Mouse (Mus musculus): ENCODE measurements around the gene Efemp1. TPM values are rescaled to one million over a fixed set of nuclear protein-coding genes. Genes with fewer than 3 reads are reported as not detected.

The Efemp1 gene
- total RNA-seq, 1 experiment = 5.8 TPM

GRCm38 (mm10) chr11:28817405-28817804, 35.6 kb upstream of the Efemp1 start:
- Histone ChIP-seq H3K9ac (ENCODE audit: insufficient read depth, low read depth, low read length, poor library complexity, severe bottlenecking) (no peak overlapping the region), H3K27ac (ENCODE audit: insufficient read depth, low read depth, low read length, poor library complexity, severe bottlenecking) (no peak overlapping the region), H3K4me1 (ENCODE audit: control insufficient read depth in 2 of 2, insufficient read depth in 2 of 2, low read length in 2 of 2, poor library complexity in 1 of 2) (peaks cover 0 to 3% of the 10 kb centered on the region in 2 experiments; a peak in 1 of 4 replicates), H3K9me3 (ENCODE audit: control insufficient read depth, insufficient read depth, low read depth, low read length) (no peaks in the 10 kb centered on the region), H3K4me3 (ENCODE audit: insufficient read depth in 1 of 2, low read depth in 1 of 2, low read length in 2 of 2, poor library complexity in 1 of 2, severe bottlenecking in 1 of 2) (no peak overlapping the region), H3K36me3 (ENCODE audit: control insufficient read depth, insufficient read depth, low read length, poor library complexity, severe bottlenecking) (no peaks in the 10 kb centered on the region)
- no peak for TF ChIP-seq MAFK (IDR thresholded peaks at IDR 0.05; ENCODE audit: insufficient read depth, low read depth, low read length)
- no peak for TF ChIP-seq ZNF384 (IDR thresholded peaks at IDR 0.05; ENCODE audit: low read depth, low read length)
- TF ChIP-seq ZC3H11A (IDR thresholded peaks at IDR 0.05; ENCODE audit: borderline replicate concordance, low read depth, low read length) = no peak
- DNase-seq (ENCODE audit: low read depth, low spot score) = no peak
- in situ Hi-C loops (cut with MboI; ENCODE audit: low sequenced_read_pairs in 2 of 2, unreplicated experiment in 2 of 2) = no loop called here

GRCm38 (mm10) chr11:28826950-28827349, 26.1 kb upstream of the Efemp1 start:
- in situ Hi-C loops (cut with MboI; ENCODE audit: low sequenced_read_pairs in 2 of 2, unreplicated experiment in 2 of 2) = no loop called here
- Histone ChIP-seq H3K9ac (ENCODE audit: insufficient read depth, low read depth, low read length, poor library complexity, severe bottlenecking) (no peak overlapping the region), H3K4me1 (ENCODE audit: control insufficient read depth in 2 of 2, insufficient read depth in 2 of 2, low read length in 2 of 2, poor library complexity in 1 of 2) (no peaks in the 10 kb centered on the region), H3K36me3 (ENCODE audit: control insufficient read depth, insufficient read depth, low read length, poor library complexity, severe bottlenecking) (no peaks in the 10 kb centered on the region), H3K27ac (ENCODE audit: insufficient read depth, low read depth, low read length, poor library complexity, severe bottlenecking) (no peak overlapping the region), H3K4me3 (ENCODE audit: insufficient read depth in 1 of 2, low read depth in 1 of 2, low read length in 2 of 2, poor library complexity in 1 of 2, severe bottlenecking in 1 of 2) (no peak overlapping the region), H3K9me3 (ENCODE audit: control insufficient read depth, insufficient read depth, low read depth, low read length) (no peaks in the 10 kb centered on the region)
- no peak for TF ChIP-seq ZC3H11A (IDR thresholded peaks at IDR 0.05; ENCODE audit: borderline replicate concordance, low read depth, low read length)
- no peak for TF ChIP-seq HCFC1 (IDR thresholded peaks at IDR 0.05; ENCODE audit: borderline replicate concordance, insufficient read depth, low read length)
- TF ChIP-seq CHD2 (IDR thresholded peaks at IDR 0.05; ENCODE audit: low read depth, low read length) = no peak
- TF ChIP-seq MAFK (IDR thresholded peaks at IDR 0.05; ENCODE audit: insufficient read depth, low read depth, low read length) = no peak
- TF ChIP-seq ZNF384 (IDR thresholded peaks at IDR 0.05; ENCODE audit: low read depth, low read length) = no peak
- DNase-seq (ENCODE audit: low read depth, low spot score) = no peak

- Histone ChIP-seq H3K36me3 (ENCODE audit: control insufficient read depth, insufficient read depth, low read length, poor library complexity, severe bottlenecking) (no peaks in the 10 kb centered on the region), H3K9ac (ENCODE audit: insufficient read depth, low read depth, low read length, poor library complexity, severe bottlenecking) (no peak overlapping the region), H3K4me1 (ENCODE audit: control insufficient read depth in 2 of 2, insufficient read depth in 2 of 2, low read length in 2 of 2, poor library complexity in 1 of 2) (no peaks in the 10 kb centered on the region), H3K27ac (ENCODE audit: insufficient read depth, low read depth, low read length, poor library complexity, severe bottlenecking) (no peak overlapping the region), H3K4me3 (ENCODE audit: insufficient read depth in 1 of 2, low read depth in 1 of 2, low read length in 2 of 2, poor library complexity in 1 of 2, severe bottlenecking in 1 of 2) (no peak overlapping the region), H3K9me3 (ENCODE audit: control insufficient read depth, insufficient read depth, low read depth, low read length) (no peaks in the 10 kb centered on the region)
- no peak for DNase-seq (ENCODE audit: low read depth, low spot score)
- TF ChIP-seq MAFK (IDR thresholded peaks at IDR 0.05; ENCODE audit: insufficient read depth, low read depth, low read length) (no peak), CHD2 (IDR thresholded peaks at IDR 0.05; ENCODE audit: low read depth, low read length) (no peak), HCFC1 (IDR thresholded peaks at IDR 0.05; ENCODE audit: borderline replicate concordance, insufficient read depth, low read length) (no peak), ZNF384 (IDR thresholded peaks at IDR 0.05; ENCODE audit: low read depth, low read length) (no peak), ZC3H11A (IDR thresholded peaks at IDR 0.05; ENCODE audit: borderline replicate concordance, low read depth, low read length) (no peak)
- in situ Hi-C loops (cut with MboI; ENCODE audit: low sequenced_read_pairs in 2 of 2, unreplicated experiment in 2 of 2) = no loop called here
Measured at GRCm38 (mm10) chr11:28833809-28834208, 19.2 kb upstream of the Efemp1 start.

GRCm38 (mm10) chr11:28835141-28835540, 17.9 kb upstream of the Efemp1 start:
- Histone ChIP-seq H3K9ac (ENCODE audit: insufficient read depth, low read depth, low read length, poor library complexity, severe bottlenecking) (no peak overlapping the region), H3K4me1 (ENCODE audit: control insufficient read depth in 2 of 2, insufficient read depth in 2 of 2, low read length in 2 of 2, poor library complexity in 1 of 2) (no peaks in the 10 kb centered on the region), H3K4me3 (ENCODE audit: insufficient read depth in 1 of 2, low read depth in 1 of 2, low read length in 2 of 2, poor library complexity in 1 of 2, severe bottlenecking in 1 of 2) (no peak overlapping the region), H3K9me3 (ENCODE audit: control insufficient read depth, insufficient read depth, low read depth, low read length) (no peaks in the 10 kb centered on the region), H3K27ac (ENCODE audit: insufficient read depth, low read depth, low read length, poor library complexity, severe bottlenecking) (no peak overlapping the region), H3K36me3 (ENCODE audit: control insufficient read depth, insufficient read depth, low read length, poor library complexity, severe bottlenecking) (no peaks in the 10 kb centered on the region)
- DNase-seq (ENCODE audit: low read depth, low spot score) = no peak
- in situ Hi-C loops (cut with MboI; ENCODE audit: low sequenced_read_pairs in 2 of 2, unreplicated experiment in 2 of 2) = no loop called here
- TF ChIP-seq MAFK (IDR thresholded peaks at IDR 0.05; ENCODE audit: insufficient read depth, low read depth, low read length) (no peak), HCFC1 (IDR thresholded peaks at IDR 0.05; ENCODE audit: borderline replicate concordance, insufficient read depth, low read length) (no peak), ZC3H11A (IDR thresholded peaks at IDR 0.05; ENCODE audit: borderline replicate concordance, low read depth, low read length) (no peak), ZNF384 (IDR thresholded peaks at IDR 0.05; ENCODE audit: low read depth, low read length) (no peak), CHD2 (IDR thresholded peaks at IDR 0.05; ENCODE audit: low read depth, low read length) (no peak)

GRCm38 (mm10) chr11:28849841-28850240, 3.2 kb upstream of the Efemp1 start:
- Histone ChIP-seq H3K9me3 (ENCODE audit: control insufficient read depth, insufficient read depth, low read depth, low read length) (no peaks in the 10 kb centered on the region), H3K4me1 (ENCODE audit: control insufficient read depth in 2 of 2, insufficient read depth in 2 of 2, low read length in 2 of 2, poor library complexity in 1 of 2) (peaks cover 0 to 5% of the 10 kb centered on the region in 2 experiments; a peak in 1 of 4 replicates), H3K4me3 (ENCODE audit: insufficient read depth in 1 of 2, low read depth in 1 of 2, low read length in 2 of 2, poor library complexity in 1 of 2, severe bottlenecking in 1 of 2) (no peak overlapping the region), H3K9ac (ENCODE audit: insufficient read depth, low read depth, low read length, poor library complexity, severe bottlenecking) (no peak overlapping the region), H3K27ac (ENCODE audit: insufficient read depth, low read depth, low read length, poor library complexity, severe bottlenecking) (no peak overlapping the region), H3K36me3 (ENCODE audit: control insufficient read depth, insufficient read depth, low read length, poor library complexity, severe bottlenecking) (no peaks in the 10 kb centered on the region)
- TF ChIP-seq HCFC1 (IDR thresholded peaks at IDR 0.05; ENCODE audit: borderline replicate concordance, insufficient read depth, low read length) (no peak), CHD2 (IDR thresholded peaks at IDR 0.05; ENCODE audit: low read depth, low read length) (no peak), ZC3H11A (IDR thresholded peaks at IDR 0.05; ENCODE audit: borderline replicate concordance, low read depth, low read length) (no peak), ZNF384 (IDR thresholded peaks at IDR 0.05; ENCODE audit: low read depth, low read length) (no peak), MAFK (IDR thresholded peaks at IDR 0.05; ENCODE audit: insufficient read depth, low read depth, low read length) (no peak)
- in situ Hi-C loops (cut with MboI; ENCODE audit: low sequenced_read_pairs in 2 of 2, unreplicated experiment in 2 of 2) = no loop called here
- DNase-seq (ENCODE audit: low read depth, low spot score) = no peak
